Mouse (Mus musculus): ENCODE results near the gene Castor1. TPM values are rescaled to one million over a fixed set of nuclear protein-coding genes. Genes with fewer than 3 reads are reported as not detected.

The Castor1 gene
- total and polyA plus RNA-seq, 2 experiments from 2014 or later = 8.4 to 32.6 TPM

DNA sequence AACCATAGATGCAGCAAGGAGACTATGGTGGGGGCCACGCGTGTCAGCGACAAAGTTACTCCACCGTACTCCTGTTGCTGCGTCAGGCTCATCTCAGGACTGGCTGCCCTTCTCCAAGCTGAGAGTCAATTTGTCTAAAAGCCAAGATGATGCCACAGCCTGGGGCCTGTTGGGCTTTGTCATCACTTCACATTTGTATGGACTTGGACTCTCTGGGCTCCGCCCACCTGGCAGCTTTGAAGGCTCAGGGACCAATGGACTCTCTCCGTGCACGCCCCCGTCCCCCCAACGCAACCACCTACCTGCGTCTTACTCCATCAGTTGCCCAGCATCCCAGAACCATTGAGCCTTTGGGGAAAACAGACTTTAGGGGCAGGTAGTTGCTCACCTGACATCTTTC, 53.5 kb downstream of the Castor1 start:
- WGBS = 78% methylated on average over 11 of the region's 11 CpGs

More for the DNA sequence above, 53.5 kb downstream of the Castor1 start:
- ATAC-seq (ENCODE audit: insufficient read depth, low read depth) (no peak), DNase-seq (ENCODE audit: low spot score) (no peak)
- Histone ChIP-seq H3K27ac (ENCODE audit: low read depth) (no peak overlapping the region), H3K4me2 (ENCODE audit: low read depth, low read length) (no peak overlapping the region), H3K9me3 (replicated peaks; ENCODE audit: control insufficient read depth, low read length) (no peaks in the 10 kb centered on the region), H3K9ac (replicated peaks; ENCODE audit: low read depth, low read length) (no peak overlapping the region), H3K4me1 (ENCODE audit: control insufficient read depth, insufficient read depth) (peaks cover 10% of the 10 kb centered on the region), H3K27me3 (ENCODE audit: control insufficient read depth, insufficient read depth, low read length) (peaks cover 18% of the 10 kb centered on the region), H3K4me3 (ENCODE audit: low read depth, low read length) (no peak overlapping the region), H3K36me3 (replicated peaks; ENCODE audit: control insufficient read depth, insufficient read depth, low read length) (no peaks in the 10 kb centered on the region)
- TF ChIP-seq EP300 (IDR thresholded peaks at IDR 0.05; ENCODE audit: low read depth) = no peak

Other genes with a start within 250 kb of the Castor1 start
- not detected in 2 replicates for gene 4930556J24Rik, start 241.4 kb upstream of the Castor1 start, total RNA-seq (2014; rRNA removed; ENCODE audit: low replicate concordance)
- not detected in 2 replicates for gene 4930556J24Rik, start 241.4 kb upstream of the Castor1 start, polyA plus RNA-seq (2015; fragmentation: Nextera tagmentation; extraction: Ambion mirVana)
- gene Gal3st1, start 234.6 kb upstream of the Castor1 start, total RNA-seq (2014; rRNA removed; ENCODE audit: low replicate concordance) = 0.81 TPM in 1 of 2 replicates, not detected in the other
- 0.14 and 0.37 TPM in 2 replicates for gene Gal3st1, start 234.6 kb upstream of the Castor1 start, polyA plus RNA-seq (2015; fragmentation: Nextera tagmentation; extraction: Ambion mirVana)
- gene Sec14l4, start 186.8 kb upstream of the Castor1 start, total RNA-seq (2014; rRNA removed; ENCODE audit: low replicate concordance) = not detected in 2 replicates
- gene Sec14l4, start 186.8 kb upstream of the Castor1 start, polyA plus RNA-seq (2015; fragmentation: Nextera tagmentation; extraction: Ambion mirVana) = 0.14 TPM in 1 of 2 replicates, not detected in the other
- gene Sec14l3, start 153.4 kb upstream of the Castor1 start, total RNA-seq (2014; rRNA removed; ENCODE audit: low replicate concordance) = not detected in 2 replicates
- 0.20 and 4.0 TPM in 2 replicates for gene Sec14l3, start 153.4 kb upstream of the Castor1 start, polyA plus RNA-seq (2015; fragmentation: Nextera tagmentation; extraction: Ambion mirVana)
- 47.0 and 64.0 TPM in 2 replicates for gene Mtfp1, start 122.8 kb upstream of the Castor1 start, total RNA-seq (2014; rRNA removed; ENCODE audit: low replicate concordance)
- 57.8 and 63.6 TPM in 2 replicates for gene Mtfp1, start 122.8 kb upstream of the Castor1 start, polyA plus RNA-seq (2015; fragmentation: Nextera tagmentation; extraction: Ambion mirVana)
- 0.27 and 1.8 TPM in 2 replicates for gene Sec14l2, start 94.8 kb upstream of the Castor1 start, total RNA-seq (2014; rRNA removed; ENCODE audit: low replicate concordance)
- 0.41 and 0.49 TPM in 2 replicates for gene Sec14l2, start 94.8 kb upstream of the Castor1 start, polyA plus RNA-seq (2015; fragmentation: Nextera tagmentation; extraction: Ambion mirVana)
- 21.3 and 36.1 TPM in 2 replicates for gene Rnf215, start 83.0 kb upstream of the Castor1 start, total RNA-seq (2014; rRNA removed; ENCODE audit: low replicate concordance)
- gene Rnf215, start 83.0 kb upstream of the Castor1 start, polyA plus RNA-seq (2015; fragmentation: Nextera tagmentation; extraction: Ambion mirVana) = 17.4 and 17.6 TPM in 2 replicates
- gene Ccdc157, start 57.9 kb upstream of the Castor1 start, total RNA-seq (2014; rRNA removed; ENCODE audit: low replicate concordance) = 4.5 and 6.5 TPM in 2 replicates
- gene Ccdc157, start 57.9 kb upstream of the Castor1 start, polyA plus RNA-seq (2015; fragmentation: Nextera tagmentation; extraction: Ambion mirVana) = 2.7 and 2.8 TPM in 2 replicates
- gene Sf3a1, start 57.9 kb upstream of the Castor1 start, total RNA-seq (2014; rRNA removed; ENCODE audit: low replicate concordance) = 14.0 and 20.6 TPM in 2 replicates
- 16.4 and 16.7 TPM in 2 replicates for gene Sf3a1, start 57.9 kb upstream of the Castor1 start, polyA plus RNA-seq (2015; fragmentation: Nextera tagmentation; extraction: Ambion mirVana)
- gene Tbc1d10a, start 31.4 kb upstream of the Castor1 start, total RNA-seq (2014; rRNA removed; ENCODE audit: low replicate concordance) = 17.5 and 31.3 TPM in 2 replicates
- 10.9 and 11.4 TPM in 2 replicates for gene Tbc1d10a, start 31.4 kb upstream of the Castor1 start, polyA plus RNA-seq (2015; fragmentation: Nextera tagmentation; extraction: Ambion mirVana)
- 0.84 TPM in 1 of 2 replicates, not detected in the other for gene Osm, start 18.2 kb downstream of the Castor1 start, total RNA-seq (2014; rRNA removed; ENCODE audit: low replicate concordance)
- 0.10 TPM in 1 of 2 replicates, not detected in the other for gene Osm, start 18.2 kb downstream of the Castor1 start, polyA plus RNA-seq (2015; fragmentation: Nextera tagmentation; extraction: Ambion mirVana)
- 0.54 and 0.73 TPM in 2 replicates for gene Lif, start 39.3 kb downstream of the Castor1 start, total RNA-seq (2014; rRNA removed; ENCODE audit: low replicate concordance)
- 0.32 and 0.71 TPM in 2 replicates for gene Lif, start 39.3 kb downstream of the Castor1 start, polyA plus RNA-seq (2015; fragmentation: Nextera tagmentation; extraction: Ambion mirVana)
- gene Hormad2, start 222.9 kb downstream of the Castor1 start, total RNA-seq (2014; rRNA removed; ENCODE audit: low replicate concordance) = 1.4 TPM in 1 of 2 replicates, not detected in the other
- gene Hormad2, start 222.9 kb downstream of the Castor1 start, polyA plus RNA-seq (2015; fragmentation: Nextera tagmentation; extraction: Ambion mirVana) = 0.11 TPM in 1 of 2 replicates, not detected in the other